Mouse (Mus musculus): Measurements from ENCODE around the gene Fcor.

GRCm38 (mm10) chr8:3660889-3661288 lies 11.3 kb downstream of the Fcor start:
- TF ChIP-seq CTCF (IDR thresholded peaks at IDR 0.05; ENCODE audit: extremely low read depth, insufficient read depth, insufficient read length, insufficient replicate concordance) (no peak), POLR2A (IDR thresholded peaks at IDR 0.05; ENCODE audit: low read depth, low read length) (no peak)
